Mouse (Mus musculus) liver, embryonic 13.5 days (tissue): ENCODE data around the gene Fli1. TPM values are rescaled to one million over a fixed set of nuclear protein-coding genes. Genes with fewer than 3 reads are reported as not detected.

ENCODE experiments used
- ATAC-seq: fragments of 200-750 bp; cut with Nextera tagmentation; 2 replicates; pipeline ENCODE4 v1.8.0; 2017; ENCODE audit warnings: low read depth, mild to moderate bottlenecking, moderate number of reproducible peaks, moderate library complexity
- DNase-seq: peaks from one replicate; pipeline ENCODE4 v3.0.0; 2022
- H3K27ac ChIP-seq: fragments of 300-500 bp; sonication (generic); 2 replicates; pipeline ENCODE4 v1.5.1; 2015; ENCODE audit warnings: moderate library complexity, mild to moderate bottlenecking, inconsistent platforms
- H3K27me3 ChIP-seq: fragments of 300-500 bp; sonication (generic); 2 replicates; pipeline ENCODE4 v1.6.1; 2015; ENCODE audit warnings: mild to moderate bottlenecking, inconsistent platforms
- H3K36me3 ChIP-seq: fragments of 300-500 bp; sonication (generic); 2 replicates; pipeline ENCODE4 v1.6.1; 2015; ENCODE audit warnings: mild to moderate bottlenecking, inconsistent platforms
- H3K4me1 ChIP-seq: fragments of 300-500 bp; sonication (generic); replicated peaks from 2 replicates; pipeline ENCODE4 v1.6.1; 2015; ENCODE audit warnings: inconsistent platforms
- H3K4me2 ChIP-seq: fragments of 300-500 bp; sonication (generic); 2 replicates; pipeline ENCODE4 v1.6.1; 2015; ENCODE audit warnings: inconsistent platforms, mild to moderate bottlenecking, moderate library complexity
- H3K4me3 ChIP-seq: fragments of 300-500 bp; sonication (generic); replicated peaks from 2 replicates; pipeline ENCODE4 v1.5.1; 2015; ENCODE audit warnings: mild to moderate bottlenecking, inconsistent platforms
- H3K9ac ChIP-seq: fragments of 300-500 bp; sonication (generic); 2 replicates; pipeline ENCODE4 v1.6.1; 2015; ENCODE audit warnings: mild to moderate bottlenecking, inconsistent platforms
- H3K9me3 ChIP-seq: fragments of 300-500 bp; sonication (generic); replicated peaks from 2 replicates; pipeline ENCODE4 v1.6.1; 2016; ENCODE audit warnings: inconsistent platforms
- WGBS: fragments of 180-500 bp; shearing (Covaris S2); methylation state at CpG from one replicate; pipeline ENCODE4 v1.1.7; 2015; ENCODE audit not compliant: insufficient replicate concordance; 5-methylcytosine and 5-hydroxymethylcytosine counted together
- polyA plus RNA-seq: library from polyadenylated mRNA; unstranded; fragments of >200 nt; fragmentation: Nextera tagmentation; extraction: Ambion mirVana; gene quantifications from 2 replicates; pipeline ENCODE4 v1.2.1, GENCODE M21; 2015

The Fli1 gene
- polyA plus RNA-seq, 1 experiment from 2014 or later, result 9.1 TPM

DNA sequence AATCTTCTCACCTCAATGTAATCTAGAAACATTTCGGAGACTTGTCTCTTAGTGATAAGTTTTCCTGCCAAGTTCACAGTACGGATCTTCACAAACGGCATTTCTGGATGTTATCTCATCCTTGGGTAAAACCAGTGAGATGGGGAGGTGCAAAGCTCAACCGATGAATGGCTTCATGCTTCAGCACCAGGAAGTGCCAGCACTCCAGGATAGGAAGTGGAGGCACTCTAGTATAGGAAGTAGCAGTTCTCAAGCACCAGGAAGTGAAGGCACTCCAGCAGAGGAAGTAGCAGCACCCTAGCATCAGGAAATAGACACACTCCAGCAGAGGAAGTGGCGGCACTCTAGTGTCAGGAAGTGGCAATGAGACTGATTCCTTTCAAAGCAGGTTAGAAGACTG, 27.9 kb upstream of the Fli1 start:
- H3K27ac ChIP-seq, result no peak overlapping the region
- WGBS, result 33% methylated on average over 5 of the region's 5 CpGs
- ATAC-seq, result no peak
- 0 out of 2 replicates have a peak, but pooled peaks cover 9% of the 10 kb centered on the region for H3K4me1 ChIP-seq
- no peak overlapping the region for H3K4me2 ChIP-seq
- DNase-seq, result no peak
- no peaks in the 10 kb centered on the region for H3K36me3 ChIP-seq
- H3K27me3 ChIP-seq, result no peaks in the 10 kb centered on the region; the same call in 1 of the 2 replicates
- no peak overlapping the region for H3K9ac ChIP-seq
- no peak overlapping the region for H3K4me3 ChIP-seq
- H3K9me3 ChIP-seq, result no peaks in the 10 kb centered on the region

DNA sequence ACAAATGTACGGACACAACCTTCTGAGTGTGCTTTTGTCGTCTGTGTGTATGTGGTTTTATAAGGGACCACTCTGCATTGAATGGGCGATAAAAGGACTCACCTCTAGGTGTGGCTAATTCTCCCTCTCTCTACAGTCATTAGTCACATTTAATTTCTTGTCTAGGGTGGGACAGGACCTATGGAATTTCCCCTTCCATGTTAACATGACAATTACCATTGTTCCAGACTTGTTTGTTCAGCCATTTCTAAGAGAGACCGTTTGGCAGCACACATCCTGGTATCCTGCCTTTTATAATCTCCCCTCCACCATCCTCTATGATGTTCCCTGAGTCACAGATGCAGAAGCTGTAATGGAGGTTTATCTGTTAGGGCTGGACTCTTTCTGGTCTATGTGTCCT, 26.6 kb upstream of the Fli1 start:
- H3K36me3 ChIP-seq, result no peaks in the 10 kb centered on the region
- no peak overlapping the region for H3K4me2 ChIP-seq
- no peak overlapping the region for H3K9ac ChIP-seq
- WGBS, result 61% methylated on average over 4 of the region's 4 CpGs
- no peak overlapping the region for H3K27ac ChIP-seq
- ATAC-seq (no peak), DNase-seq (no peak)
- H3K4me1 ChIP-seq, result 0 out of 2 replicates have a peak, but pooled peaks cover 9% of the 10 kb centered on the region
- no peaks in the 10 kb centered on the region for H3K9me3 ChIP-seq
- no peak overlapping the region for H3K4me3 ChIP-seq
- H3K27me3 ChIP-seq, result no peaks in the 10 kb centered on the region; the same call in 1 of the 2 replicates

DNA sequence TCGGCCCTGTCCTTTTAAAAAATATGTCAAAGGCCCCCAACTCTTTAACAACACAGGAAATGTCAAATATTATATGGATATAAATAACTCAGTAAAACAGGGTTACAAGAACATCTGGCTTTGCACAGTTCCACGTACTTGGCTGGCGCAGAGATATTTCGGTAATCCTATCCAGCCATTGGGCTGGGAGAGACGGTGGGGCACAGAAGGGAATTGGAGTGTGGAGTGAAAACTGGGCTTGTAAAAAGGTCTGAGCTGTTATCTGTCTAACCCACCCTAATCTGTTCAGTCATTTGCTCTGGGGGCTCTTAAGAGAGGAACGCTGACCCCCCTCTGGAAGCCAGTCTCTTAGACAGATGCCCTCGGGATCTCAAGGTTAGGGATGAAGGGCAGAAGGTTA, 24.9 kb upstream of the Fli1 start:
- DNase-seq (no peak), ATAC-seq (no peak)
- 63% methylated on average over 7 of the region's 7 CpGs for WGBS
- H3K36me3 ChIP-seq, result no peaks in the 10 kb centered on the region
- no peaks in the 10 kb centered on the region; the same call in 1 of the 2 replicates for H3K27me3 ChIP-seq
- peaks cover 13% of the 10 kb centered on the region; the same call in 1 of the 2 replicates for H3K4me1 ChIP-seq
- H3K4me2 ChIP-seq, result no peak overlapping the region
- H3K27ac ChIP-seq, result no peak overlapping the region
- no peaks in the 10 kb centered on the region for H3K9me3 ChIP-seq
- no peak overlapping the region for H3K9ac ChIP-seq
- no peak overlapping the region for H3K4me3 ChIP-seq

- 60% methylated on average over 3 of the region's 3 CpGs for WGBS
- no peak for ATAC-seq
- Histone ChIP-seq H3K4me2 (no peak overlapping the region), H3K4me1 (peaks cover 14% of the 10 kb centered on the region), H3K4me3 (no peak overlapping the region), H3K27me3 (no peaks in the 10 kb centered on the region; the same call in 1 of the 2 replicates), H3K36me3 (no peaks in the 10 kb centered on the region), H3K9me3 (no peaks in the 10 kb centered on the region), H3K9ac (no peak overlapping the region), H3K27ac (no peak overlapping the region)
- no peak for DNase-seq
Measured at GRCm38 (mm10) chr9:32565309-32565708, 22.6 kb upstream of the Fli1 start.

- Histone ChIP-seq H3K4me1 (peaks cover 30% of the 10 kb centered on the region), H3K9me3 (no peaks in the 10 kb centered on the region), H3K27me3 (no peaks in the 10 kb centered on the region; the same call in 1 of the 2 replicates), H3K27ac (no peak overlapping the region), H3K4me2 (0 out of 2 replicates have a peak overlapping the region, but pooled peaks have one; percentile 7), H3K36me3 (no peaks in the 10 kb centered on the region), H3K4me3 (no peak overlapping the region), H3K9ac (no peak overlapping the region)
- 61% methylated on average over 4 of the region's 4 CpGs for WGBS
- ATAC-seq (no peak), DNase-seq (no peak)
Measured at GRCm38 (mm10) chr9:32562837-32563236, 20.2 kb upstream of the Fli1 start.

- Histone ChIP-seq H3K9ac (no peak overlapping the region), H3K4me1 (peaks cover 27% of the 10 kb centered on the region), H3K4me2 (peak overlapping the region; percentile 7; the same call in 1 of the 2 replicates), H3K27me3 (no peaks in the 10 kb centered on the region; the same call in 1 of the 2 replicates), H3K27ac (no peak overlapping the region), H3K36me3 (no peaks in the 10 kb centered on the region), H3K9me3 (no peaks in the 10 kb centered on the region), H3K4me3 (no peak overlapping the region)
- ATAC-seq (no peak), DNase-seq (no peak)
- 12% methylated on average over 9 of the region's 9 CpGs for WGBS
Measured at GRCm38 (mm10) chr9:32562409-32562808, 19.7 kb upstream of the Fli1 start.

DNA sequence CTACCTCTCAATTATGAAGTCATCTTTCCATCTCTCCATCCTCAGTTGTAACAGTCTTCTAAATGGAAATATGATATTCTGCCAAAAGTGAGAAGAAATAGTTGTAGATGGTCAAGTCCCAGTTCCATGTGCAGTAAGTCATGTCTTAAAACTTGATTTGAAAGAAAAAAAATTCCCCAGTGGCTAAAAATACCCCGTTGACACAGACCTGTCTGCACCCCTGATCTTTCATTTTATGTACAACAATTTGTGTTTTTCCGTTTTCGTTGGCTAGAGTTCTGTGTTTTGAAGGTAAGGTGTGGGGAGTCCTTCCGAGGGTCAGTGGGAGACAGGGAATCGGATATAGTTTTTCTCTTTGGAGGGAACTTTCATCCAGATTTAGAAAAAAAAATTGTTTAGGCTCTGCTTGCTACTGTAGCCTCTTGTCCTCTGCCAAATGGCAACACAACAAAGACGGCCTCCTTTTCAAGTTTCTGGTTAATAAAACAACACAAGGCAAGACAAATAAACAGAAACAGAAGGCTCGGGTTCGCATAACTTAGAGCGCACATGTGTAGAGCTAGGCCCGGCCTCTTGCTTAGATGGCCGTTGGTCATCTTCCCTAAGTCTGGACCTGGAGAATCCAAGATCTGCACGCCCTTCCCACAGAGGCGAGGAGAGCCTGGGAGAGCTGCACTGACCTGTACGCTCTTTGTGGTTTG, 18.7 kb upstream of the Fli1 start:
- Histone ChIP-seq H3K27ac (no peak overlapping the region), H3K36me3 (no peaks in the 10 kb centered on the region), H3K27me3 (no peaks in the 10 kb centered on the region; the same call in 1 of the 2 replicates), H3K9me3 (no peaks in the 10 kb centered on the region), H3K9ac (no peak overlapping the region), H3K4me1 (peaks cover 29% of the 10 kb centered on the region), H3K4me3 (no peak overlapping the region), H3K4me2 (no peak overlapping the region)
- ATAC-seq (no peak), DNase-seq (no peak)
- 78% methylated on average over 14 of the region's 14 CpGs for WGBS

GRCm38 (mm10) chr9:32559859-32560258, 17.2 kb upstream of the Fli1 start:
- Histone ChIP-seq H3K9me3 (no peaks in the 10 kb centered on the region), H3K4me2 (peak overlapping the region; percentile 31; the same call in 1 of the 2 replicates), H3K4me3 (no peak overlapping the region), H3K27me3 (no peaks in the 10 kb centered on the region), H3K4me1 (peaks cover 43% of the 10 kb centered on the region), H3K36me3 (no peaks in the 10 kb centered on the region), H3K27ac (no peak overlapping the region; the same call in 1 of the 2 replicates), H3K9ac (no peak overlapping the region)
- WGBS, result 20% methylated on average over 8 of the region's 8 CpGs
- DNase-seq, result peak; percentile 39
- ATAC-seq, result peak; percentile 88

DNA sequence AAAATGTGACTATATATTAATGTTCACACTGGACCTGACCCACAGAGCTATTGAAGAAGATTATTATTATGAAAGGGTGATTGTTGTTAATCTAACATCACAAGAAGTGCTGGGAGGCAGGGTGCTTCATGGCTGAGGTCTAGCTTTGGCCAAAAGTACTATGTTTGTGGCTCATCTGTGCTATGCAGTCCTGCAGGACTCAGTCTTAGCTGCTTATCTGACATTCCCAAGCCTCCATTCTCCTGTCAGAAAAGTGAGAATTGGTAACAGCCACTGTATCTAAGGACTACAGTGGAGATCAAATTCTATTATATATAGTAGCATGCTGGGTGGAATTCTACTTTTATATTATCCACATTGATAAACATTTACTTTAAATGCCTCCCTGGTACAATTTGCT, 16.8 kb upstream of the Fli1 start:
- Histone ChIP-seq H3K9me3 (no peaks in the 10 kb centered on the region), H3K9ac (no peak overlapping the region), H3K27me3 (no peaks in the 10 kb centered on the region), H3K36me3 (no peaks in the 10 kb centered on the region), H3K4me2 (peak overlapping the region; percentile 31; the same call in 1 of the 2 replicates), H3K4me1 (peaks cover 45% of the 10 kb centered on the region), H3K27ac (no peak overlapping the region), H3K4me3 (no peak overlapping the region)
- DNase-seq, result no peak
- peak; percentile 78 for ATAC-seq

DNA sequence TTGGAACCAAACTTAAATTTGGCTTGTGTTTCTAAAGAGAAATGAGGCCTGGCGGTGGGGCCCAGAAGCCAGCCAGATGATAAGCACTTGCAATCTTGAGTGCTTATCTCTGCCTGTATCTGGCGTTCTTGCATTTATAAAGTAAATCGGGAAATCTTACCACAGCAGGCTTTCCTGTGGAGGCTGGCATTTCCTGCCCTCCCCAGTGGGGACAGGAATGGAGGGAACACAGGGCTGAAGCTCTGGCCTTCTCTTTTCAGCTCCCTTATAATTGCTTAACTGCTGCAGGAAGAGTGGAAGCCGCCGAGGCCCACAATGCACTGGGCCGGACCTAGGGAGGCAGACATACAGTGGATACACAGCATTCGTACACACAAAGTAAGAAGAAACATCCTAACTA, 13.7 kb upstream of the Fli1 start:
- H3K36me3 ChIP-seq, result no peaks in the 10 kb centered on the region
- peaks cover 42% of the 10 kb centered on the region for H3K4me1 ChIP-seq
- no peak overlapping the region for H3K4me3 ChIP-seq
- H3K9ac ChIP-seq, result no peak overlapping the region
- 14% methylated on average over 7 of the region's 7 CpGs for WGBS
- 0 out of 2 replicates have a peak, but pooled peaks cover 5% of the 10 kb centered on the region for H3K27me3 ChIP-seq
- no peak overlapping the region for H3K27ac ChIP-seq
- ATAC-seq (no peak), DNase-seq (no peak)
- no peaks in the 10 kb centered on the region for H3K9me3 ChIP-seq
- H3K4me2 ChIP-seq, result peak overlapping the region; percentile 6; the same call in 1 of the 2 replicates

- H3K27me3 ChIP-seq, result peaks cover 10% of the 10 kb centered on the region; the same call in 1 of the 2 replicates
- H3K27ac ChIP-seq, result no peak overlapping the region
- H3K9ac ChIP-seq, result no peak overlapping the region
- no peak overlapping the region for H3K4me3 ChIP-seq
- no peaks in the 10 kb centered on the region for H3K9me3 ChIP-seq
- H3K36me3 ChIP-seq, result no peaks in the 10 kb centered on the region
- H3K4me2 ChIP-seq, result no peak overlapping the region
- H3K4me1 ChIP-seq, result peaks cover 34% of the 10 kb centered on the region
- 32% methylated on average over 3 of the region's 3 CpGs for WGBS
- ATAC-seq (no peak), DNase-seq (no peak)
Measured at GRCm38 (mm10) chr9:32555279-32555678, 12.6 kb upstream of the Fli1 start.

- no peaks in the 10 kb centered on the region for H3K9me3 ChIP-seq
- 40% methylated on average over 10 of the region's 10 CpGs for WGBS
- H3K4me2 ChIP-seq, result no peak overlapping the region
- ATAC-seq (no peak), DNase-seq (no peak)
- no peak overlapping the region for H3K4me3 ChIP-seq
- H3K27ac ChIP-seq, result no peak overlapping the region
- peaks cover 8% of the 10 kb centered on the region for H3K4me1 ChIP-seq
- H3K9ac ChIP-seq, result no peak overlapping the region
- no peaks in the 10 kb centered on the region for H3K36me3 ChIP-seq
- peaks cover 53% of the 10 kb centered on the region for H3K27me3 ChIP-seq
Measured at GRCm38 (mm10) chr9:32550541-32550940, 7.9 kb upstream of the Fli1 start.
